Mouse (Mus musculus) inflammation-experienced regulatory T-cells, adult 6 months (primary cell): ENCODE measurements around the gene St6galnac5. TPM values are rescaled to one million over a fixed set of nuclear protein-coding genes. Genes with fewer than 3 reads are reported as not detected.

Source experiments
- ATAC-seq: one replicate; pipeline ENCODE4 v1.8.0; 2017
- polyA plus RNA-seq, 3 experiments: library from polyadenylated mRNA; unstranded; fragments of 100-300 nt; shearing (Covaris generic); gene quantifications; one replicate each; pipeline ENCODE4 v1.2.1; 2017

Gene St6galnac5
- polyA plus RNA-seq: under 1 TPM in 1 of 3 experiments, not detected in 2; 0.08 TPM

DNA sequence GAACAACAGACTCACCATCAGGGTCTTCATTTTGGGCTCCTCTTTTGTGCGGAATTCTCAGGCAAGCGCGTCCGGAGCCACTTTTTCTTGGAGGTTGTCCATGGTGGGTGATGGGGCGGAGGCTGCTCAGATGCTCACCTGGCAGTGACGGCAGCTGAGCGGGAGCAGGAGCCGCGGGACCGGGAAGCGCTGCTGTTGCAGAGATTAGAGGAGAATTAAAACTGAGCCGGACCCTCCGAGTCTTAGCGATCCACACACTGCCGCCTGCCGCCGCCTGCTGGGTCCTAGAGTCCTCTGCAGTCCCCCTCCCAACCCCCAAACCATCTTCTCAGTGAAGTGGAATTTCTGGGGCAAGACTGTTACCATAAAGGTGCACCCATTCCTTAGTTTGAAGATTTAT, at the start of gene St6galnac5:
TSS of gene St6galnac5 (minus strand) at position 259 of the 400 bp plus-strand sequence.
- ATAC-seq: peak; percentile 38

DNA sequence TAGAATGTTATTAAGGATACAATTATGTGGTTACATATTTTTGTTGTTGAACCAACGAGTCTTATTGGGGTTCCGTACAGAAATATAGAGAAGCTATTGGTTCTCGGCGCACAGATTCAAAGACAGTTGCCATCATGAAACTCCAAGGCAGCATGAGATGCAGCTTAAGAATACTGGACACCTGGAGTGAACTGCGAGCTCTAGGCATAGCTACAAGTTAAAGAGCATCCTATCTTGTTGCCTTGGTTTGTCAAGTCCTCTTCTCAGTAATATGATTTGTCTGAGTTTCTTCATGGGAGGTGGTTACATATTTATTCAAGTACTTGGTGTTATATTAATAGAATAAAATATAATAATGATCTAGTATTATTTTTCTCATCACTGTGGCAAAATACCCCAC, 48.7 kb upstream of the St6galnac5 start:
- no peak for ATAC-seq

DNA sequence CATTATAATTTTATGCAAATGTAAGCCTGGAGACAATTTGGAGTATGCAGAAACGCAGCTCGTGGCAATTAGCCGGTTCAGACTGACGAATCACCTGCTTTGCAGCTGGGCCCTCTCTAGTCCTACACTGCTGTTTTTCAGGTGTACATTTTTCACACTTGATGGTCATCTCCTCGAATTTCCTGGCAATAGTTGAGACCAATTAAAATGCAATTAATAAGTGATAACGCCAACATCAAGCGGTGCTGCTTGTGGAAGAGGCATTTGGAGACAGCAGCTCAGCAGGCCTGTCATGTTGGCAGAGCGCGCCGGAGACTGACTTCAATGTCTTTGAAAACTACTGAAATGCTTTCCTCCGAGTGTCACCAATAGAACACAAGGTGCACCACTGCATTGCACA, 42.0 kb upstream of the St6galnac5 start:
- no peak for ATAC-seq

DNA sequence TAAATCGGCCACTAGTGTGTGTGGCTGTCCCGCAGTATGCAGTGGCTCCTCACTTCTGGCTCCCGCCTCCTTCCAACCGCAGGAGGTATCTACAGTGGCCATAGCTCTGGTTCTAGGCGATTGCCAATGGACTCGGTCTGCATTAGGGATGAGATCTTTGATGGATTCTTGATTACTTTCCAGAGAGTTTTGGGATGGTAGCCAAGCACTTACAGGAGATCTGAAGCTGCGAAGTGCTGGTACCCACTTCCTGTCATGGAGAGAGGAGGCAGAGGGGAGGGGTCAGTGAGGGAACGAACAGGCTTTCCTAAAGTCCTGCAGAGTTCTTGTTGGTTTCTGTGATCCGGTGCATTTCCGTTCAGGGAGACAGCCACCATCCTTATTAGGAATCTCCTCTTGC, 36.0 kb upstream of the St6galnac5 start:
- no peak for ATAC-seq

DNA sequence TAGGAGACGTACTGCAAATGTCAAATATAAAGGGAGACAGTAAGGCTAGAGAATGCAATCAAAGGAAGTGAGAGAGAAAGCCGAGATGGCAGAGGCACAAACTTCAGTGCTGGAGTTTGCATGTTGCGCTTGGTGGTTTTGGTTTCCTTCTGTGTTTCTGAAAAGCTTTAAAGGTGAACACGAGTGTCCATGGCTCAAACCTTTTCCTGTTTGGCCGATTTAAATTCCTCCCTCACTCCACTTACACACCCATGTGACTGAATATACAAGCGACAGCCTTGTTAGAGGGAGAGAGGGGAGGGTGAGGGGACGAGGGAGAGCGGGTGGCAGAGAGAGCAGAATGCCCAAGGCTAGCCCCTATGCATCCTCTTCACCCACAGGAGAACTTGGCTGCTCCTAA, 34.3 kb upstream of the St6galnac5 start:
- ATAC-seq: no peak

DNA sequence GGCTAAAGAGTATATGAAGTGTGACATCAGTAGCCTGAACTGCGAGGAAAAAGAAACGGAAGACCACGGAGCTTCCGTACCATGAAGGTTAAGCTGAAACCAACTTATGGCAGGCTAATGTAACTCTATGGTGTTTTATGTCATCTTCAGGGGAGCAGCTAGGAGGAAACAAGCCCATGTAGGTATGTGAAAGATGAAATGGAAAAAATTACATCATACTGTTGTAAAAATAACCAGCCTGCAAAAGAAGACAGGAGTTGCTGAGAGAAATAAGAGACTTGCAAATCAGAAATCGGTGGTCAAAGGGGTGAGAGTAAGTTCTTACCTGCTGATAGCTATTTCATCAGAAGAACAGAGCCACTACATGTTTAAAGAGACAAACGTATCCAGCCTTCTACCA, 24.8 kb upstream of the St6galnac5 start:
- ATAC-seq: no peak

DNA sequence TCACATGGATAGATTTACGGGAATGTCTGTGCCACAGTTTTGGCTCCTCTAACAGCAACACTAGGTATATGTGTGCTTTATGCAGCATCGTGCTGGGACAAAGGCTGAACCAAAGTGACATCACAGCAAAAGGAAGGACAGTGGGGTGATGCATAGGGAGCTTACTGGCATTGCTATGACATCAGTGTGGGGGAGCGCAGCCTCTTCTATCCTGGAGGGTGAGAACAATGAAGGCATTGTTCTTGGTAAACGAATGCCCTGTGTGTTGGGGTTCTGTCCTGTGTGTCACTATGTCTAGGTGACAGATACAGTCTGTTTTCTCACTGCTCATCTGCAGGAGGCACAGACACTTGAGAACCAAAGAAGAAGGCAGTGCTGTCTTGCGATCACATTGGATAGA, 16.9 kb upstream of the St6galnac5 start:
- no peak for ATAC-seq

DNA sequence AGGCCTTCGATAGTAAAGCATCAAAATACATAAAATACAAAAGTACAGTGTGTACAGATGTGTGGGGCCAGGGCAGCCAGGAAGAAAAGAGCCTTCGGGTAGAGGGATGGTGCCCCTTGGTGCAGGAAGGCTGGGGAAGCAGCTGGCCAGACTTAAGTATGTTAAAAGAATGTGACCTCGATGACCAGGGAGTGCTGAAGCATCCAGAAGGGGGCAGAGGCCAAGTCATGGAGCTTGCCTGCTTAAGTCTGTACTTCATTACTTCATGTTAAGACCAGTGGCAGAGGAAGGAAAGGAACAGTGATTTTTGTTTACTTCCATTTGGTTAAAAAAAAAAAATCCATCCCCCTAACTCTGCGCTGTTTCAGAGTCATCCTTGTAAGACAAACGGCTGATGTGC, 16.1 kb upstream of the St6galnac5 start:
- ATAC-seq: no peak

DNA sequence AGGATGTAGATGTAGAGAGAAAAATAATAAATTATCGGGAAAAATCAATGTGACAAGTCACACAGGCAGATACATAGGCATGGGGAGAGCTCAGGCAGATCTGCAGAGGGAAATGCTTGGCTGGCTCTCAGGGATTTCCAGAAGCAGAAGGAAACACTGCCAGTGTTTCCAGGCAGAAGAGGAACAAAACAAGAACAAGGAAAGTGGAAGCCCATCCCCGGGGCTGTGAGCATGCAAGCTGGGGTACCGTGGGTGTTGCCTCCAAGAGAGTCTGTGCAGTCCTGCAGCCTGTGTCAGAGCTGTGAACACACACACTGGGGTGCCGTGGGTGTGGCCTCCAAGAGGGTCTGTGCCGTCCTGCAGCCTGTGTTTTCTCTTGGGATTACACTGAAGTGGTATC, 11.6 kb upstream of the St6galnac5 start:
- no peak for ATAC-seq

DNA sequence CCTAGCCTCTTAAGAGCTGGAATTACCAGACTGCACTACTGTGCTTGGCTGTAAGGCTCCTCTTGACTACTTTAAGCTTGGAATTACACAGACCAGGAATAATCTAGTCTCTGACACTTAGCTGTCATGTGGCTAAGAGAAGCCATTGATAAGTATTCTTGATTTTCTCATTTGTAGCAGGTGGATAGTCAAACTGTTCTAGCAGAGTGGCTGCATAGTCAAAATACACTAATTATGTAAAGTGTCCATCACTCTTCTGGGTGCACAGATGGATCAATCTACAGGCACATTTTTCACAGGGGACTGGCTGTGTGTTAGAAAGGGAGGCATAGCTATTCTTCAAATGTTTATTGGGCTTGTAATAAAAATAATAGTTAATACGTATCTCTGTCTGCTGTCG, 8.7 kb upstream of the St6galnac5 start:
- ATAC-seq: no peak

DNA sequence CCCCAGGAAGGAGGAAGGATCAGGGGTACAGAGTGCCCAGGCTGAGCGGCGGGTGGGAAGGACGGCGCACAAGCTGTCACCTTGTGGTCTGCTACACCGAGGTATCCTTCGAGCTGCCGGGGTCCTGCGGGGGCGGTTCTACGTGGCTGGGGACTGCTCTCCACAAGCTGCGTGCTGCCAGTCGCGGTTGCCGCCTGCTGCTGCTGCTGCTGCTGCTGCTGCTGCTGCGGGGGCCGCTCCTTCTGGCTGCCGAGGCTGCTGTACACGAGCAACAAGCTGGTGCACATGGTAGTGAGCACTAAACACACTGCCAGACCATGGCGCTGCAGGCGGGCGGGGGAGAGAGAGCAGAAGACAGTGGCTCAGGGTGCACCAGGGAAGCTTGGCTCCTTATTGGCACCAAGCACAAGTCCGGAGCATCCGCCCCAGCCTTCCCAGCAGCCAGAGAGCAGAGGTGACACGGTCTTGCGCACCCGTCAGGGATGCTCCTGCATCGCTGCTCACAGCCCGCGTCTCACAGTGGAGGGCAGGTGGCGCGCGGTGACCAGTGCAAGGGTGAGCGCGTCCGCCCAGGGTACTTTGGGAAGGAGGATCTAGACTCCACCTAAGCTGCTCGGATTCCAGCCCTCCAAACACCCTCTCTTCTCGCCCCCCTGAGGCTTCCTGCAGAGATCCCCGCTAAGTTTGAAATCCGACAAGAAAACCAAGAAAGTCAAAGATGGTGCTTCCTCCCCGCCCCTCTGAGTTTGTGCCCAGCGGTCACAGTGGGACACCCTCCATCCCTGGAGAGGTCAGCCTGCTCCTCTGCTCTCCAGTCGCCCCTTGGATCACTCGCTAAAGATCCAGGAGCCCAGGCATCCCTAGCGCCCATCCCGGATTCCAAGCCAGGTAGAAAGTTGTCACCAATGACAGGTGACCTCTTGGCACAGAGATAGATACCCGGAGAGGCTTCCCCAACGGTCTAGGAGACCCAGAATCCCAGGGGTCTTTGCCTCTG, 770 bp downstream of the St6galnac5 start:
- peak; percentile 21 for ATAC-seq

DNA sequence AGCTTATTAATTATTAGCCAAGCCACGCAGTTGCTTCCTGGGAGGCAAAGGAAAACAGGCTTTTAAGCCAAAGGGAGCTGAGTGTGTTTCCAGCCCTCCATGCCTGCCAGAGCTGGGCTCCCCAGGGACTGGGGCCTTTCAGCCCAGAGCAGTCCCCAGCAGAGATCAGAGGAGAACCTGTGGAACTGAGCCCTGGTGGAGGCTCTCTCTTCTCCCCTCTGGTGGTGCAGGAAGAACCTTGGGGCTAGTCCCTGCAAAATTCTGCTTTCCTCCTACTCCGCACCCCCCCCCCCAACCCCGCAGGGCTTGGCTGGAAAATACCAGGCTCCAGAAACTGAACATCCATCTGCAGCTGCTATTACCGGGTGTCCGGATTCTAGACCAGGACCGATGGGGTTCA, 1.6 kb downstream of the St6galnac5 start:
- ATAC-seq: no peak

DNA sequence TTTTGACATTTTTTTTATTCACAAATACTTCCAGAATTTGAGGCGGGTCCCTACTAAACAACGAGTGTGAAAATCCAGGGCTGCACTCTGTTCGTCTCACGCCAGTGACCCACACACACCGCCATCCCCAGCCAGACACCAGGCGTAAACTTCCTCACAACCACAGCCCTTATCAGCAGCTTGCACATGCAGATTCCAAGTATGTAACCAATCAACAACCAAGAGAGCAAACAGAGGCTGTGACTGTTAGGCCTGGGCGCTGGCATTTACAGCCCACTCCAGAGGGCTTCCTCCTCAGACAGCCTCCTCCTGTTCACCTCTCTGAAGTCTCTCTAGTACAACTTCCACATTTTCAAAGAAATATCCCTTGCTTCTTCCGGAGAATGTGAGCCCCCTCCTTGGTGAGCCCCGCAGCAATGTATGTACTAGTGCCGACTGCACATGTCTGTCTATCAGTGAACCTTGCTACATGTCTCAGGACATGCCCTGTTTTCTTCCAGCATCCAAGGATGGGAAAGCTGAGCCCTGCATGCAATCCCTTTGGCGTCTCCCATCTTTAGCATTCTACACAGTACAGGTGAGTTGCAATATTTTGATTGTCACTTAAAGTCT, 2.5 kb downstream of the St6galnac5 start:
- ATAC-seq: no peak

DNA sequence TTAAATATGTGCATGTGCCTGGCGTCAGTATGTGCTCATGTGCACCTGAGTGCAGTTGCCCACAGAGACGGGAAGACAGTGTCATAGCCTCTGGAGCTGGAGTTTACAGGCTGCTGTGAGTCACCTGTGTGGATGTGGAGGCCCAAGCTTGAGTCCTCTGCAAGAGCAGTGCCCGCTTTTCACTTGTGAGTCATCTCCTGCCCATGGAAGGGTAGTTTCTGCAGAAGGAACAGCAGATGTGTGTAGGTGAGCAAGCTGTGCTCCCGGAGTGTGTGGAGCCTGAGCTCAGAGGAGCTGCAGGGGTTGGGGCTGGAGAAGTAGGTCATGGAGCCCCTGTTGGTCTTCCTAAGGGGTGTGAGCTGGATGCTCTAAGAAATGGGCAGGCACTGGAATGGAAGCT, 10.7 kb downstream of the St6galnac5 start:
- no peak for ATAC-seq

DNA sequence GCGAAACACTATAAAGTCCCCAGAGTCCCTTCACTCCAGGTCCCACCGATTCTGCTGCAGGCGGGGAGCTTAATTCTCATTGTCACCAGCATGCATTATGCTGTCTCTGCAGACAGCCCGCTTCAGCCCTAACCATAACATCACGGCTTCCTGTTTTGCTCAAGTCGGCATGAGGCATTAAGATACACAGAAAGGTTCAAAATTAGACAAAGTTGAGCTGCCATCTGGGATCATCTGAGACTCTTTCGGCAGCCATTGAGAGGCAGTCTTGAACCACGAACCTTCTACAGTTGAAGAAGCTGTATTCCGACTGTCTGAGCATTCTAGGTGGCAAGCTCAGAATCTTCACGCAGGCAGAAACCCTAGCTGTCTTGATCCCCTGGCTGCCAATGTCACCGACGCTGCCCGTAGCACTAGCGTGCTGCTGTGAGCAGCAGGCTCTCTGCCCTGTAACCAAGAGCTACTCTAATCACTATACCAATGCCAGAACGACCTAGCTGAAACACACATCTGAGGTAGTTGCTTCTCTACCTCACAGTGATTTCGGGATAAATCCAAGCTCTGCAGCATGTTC, 12.2 kb downstream of the St6galnac5 start:
- peak; percentile 91 for ATAC-seq

DNA sequence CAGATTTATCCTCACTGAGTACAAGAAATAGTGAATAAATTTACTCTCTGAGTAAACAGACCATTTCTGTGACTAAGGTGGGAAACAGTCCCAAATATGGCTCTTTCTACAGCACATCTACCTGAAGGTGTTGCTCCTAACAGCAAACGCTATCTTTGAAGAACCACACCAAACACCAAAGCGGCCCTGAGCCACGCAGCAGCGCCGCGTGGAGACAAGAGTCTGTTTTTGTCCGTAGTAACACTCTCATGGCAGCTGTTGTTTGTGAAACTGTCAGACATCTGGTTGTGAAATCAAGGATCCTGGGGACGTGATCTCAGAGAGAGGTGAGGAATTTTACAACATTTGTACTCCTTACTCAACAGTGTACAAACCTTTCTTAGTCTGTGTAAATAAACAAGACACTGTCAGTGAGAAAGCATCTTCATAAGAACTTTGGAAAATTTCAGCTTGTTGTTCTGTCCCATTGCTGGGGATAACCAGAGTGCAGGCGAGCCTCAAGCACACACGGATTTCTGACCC, 20.1 kb downstream of the St6galnac5 start:
- ATAC-seq: no peak

DNA sequence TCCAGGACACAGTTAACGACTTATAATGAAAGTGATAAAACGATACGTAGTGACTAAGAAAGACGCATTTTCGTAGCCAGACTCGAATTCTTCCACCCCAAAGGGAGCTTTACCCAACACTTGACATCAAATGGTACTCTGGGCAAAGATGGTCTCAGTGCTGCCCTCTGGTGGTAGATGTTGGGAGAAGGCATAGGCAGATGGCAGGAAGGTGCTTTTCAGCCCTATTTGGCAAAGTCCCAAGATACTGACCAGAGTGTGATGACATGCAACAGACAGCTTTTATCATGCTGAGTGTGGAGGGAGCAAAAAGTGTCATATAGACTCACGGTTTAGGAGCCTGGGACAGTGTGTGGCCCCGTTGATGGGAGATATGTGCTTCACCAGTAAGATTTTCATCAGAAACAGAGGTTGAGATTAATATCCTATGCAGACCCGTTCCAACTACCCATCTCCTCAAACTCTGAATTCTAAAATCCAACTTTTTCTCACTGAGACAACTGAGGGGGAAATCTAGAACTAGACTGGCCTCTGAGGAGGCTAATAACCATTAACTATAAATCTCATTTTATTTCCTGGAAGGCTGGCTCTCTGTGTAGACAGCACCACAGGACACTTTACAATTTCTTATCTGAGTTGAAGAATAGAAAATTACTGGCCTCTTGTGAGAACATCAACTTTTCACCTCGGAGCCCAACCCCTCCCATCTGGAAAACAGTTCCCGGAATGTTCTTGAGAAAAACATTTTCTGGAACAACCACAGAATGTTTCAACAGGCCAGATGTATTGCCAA, 23.5 kb downstream of the St6galnac5 start:
- ATAC-seq: peak; percentile 77

DNA sequence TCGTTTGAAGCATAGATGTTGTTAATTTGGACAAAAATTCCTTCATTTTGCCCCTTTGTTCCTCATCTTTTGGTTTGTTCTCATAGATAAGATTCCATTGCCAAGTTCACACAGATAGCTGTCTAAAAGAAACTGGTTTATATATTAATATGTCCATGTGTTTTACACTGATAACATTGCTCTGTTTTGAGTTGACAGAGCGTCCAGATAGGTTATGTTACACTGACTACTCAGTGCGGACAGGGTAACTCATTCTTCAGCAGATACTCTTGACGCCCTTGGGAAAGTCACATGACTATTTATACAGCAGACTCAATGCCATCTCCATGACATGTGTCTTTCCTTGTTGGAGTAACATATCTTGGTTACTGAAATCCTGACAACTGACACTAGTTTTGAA, 25.3 kb downstream of the St6galnac5 start:
- no peak for ATAC-seq

DNA sequence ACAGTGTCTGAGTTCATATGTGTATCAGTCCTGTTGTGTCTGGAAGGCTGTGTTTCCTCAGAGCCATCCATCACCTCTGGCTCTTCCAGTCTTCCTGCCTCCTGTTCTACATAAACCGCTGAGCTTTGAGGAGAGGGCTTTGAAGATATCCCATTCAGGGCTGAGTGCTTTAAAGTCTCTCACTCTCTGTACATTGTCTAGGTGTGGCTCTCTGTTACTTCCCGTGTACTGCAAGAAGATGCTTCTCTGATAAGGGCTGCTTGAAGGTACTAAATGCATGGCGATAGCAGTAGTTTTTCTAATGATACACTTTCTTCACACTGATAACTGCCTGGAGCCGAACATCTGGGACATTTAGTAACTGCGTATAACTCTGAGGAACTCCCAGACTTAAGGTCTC, 26.0 kb downstream of the St6galnac5 start:
- peak; percentile 44 for ATAC-seq

DNA sequence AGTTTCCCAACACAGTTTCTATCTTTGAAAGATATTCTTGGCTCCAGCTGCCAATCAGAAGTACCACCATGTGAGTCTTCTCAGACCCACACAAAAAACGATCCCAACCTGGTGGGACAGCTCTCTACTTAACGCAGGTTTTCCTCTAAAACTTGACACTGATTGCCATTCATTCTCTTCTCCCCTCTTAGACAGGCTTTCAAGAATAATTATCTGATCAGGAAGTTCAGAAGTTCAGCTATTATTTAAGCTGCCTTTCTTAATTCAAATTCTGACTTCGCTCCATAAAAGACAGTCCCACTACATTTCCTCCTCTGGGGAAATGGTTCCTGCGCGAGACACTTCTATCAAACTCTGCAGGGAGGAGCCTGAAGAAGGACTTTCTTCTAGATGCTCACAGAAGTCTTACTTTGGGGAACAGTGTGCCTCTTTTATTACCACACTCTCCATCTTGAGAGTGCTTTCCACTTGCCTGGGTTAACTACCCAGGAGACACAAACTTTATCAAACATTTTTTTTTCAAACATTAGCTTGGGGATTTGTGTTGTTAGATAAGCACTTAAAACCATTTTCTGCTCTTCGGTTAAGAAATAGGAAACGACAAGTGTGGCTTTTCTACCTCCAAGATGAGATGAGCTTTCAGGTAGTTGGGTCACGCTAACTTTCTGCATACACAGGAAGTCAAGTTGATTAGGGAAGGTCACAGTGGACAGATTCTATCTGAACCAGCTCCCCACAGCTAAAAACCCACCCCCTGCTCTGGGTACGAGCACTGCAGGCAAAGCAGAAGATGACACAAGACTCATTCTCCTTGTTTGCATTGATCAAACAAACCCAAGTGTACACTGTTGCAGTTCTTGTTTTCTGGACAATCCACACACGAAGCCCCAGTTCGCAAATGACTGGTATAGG, 30.2 kb downstream of the St6galnac5 start:
- peak; percentile 45 for ATAC-seq

DNA sequence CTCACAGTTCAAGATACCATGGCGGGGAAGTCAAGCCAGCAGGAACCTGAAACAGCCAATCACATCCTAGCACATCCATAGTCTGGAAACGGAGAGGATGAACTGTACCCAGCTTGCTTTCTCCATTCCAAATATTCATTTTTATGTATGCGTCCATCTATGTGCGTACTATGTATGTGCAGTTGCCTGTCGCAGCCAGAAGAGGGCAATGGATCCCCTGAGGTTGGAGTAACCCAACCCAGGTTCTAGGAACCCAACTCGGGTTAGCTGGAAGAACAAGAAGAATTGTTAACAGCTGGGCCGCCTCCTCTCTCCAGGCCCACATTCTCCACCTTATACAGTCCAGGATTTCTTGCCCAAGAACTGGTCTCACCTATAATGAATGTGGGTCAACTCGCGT, 31.1 kb downstream of the St6galnac5 start:
- no peak for ATAC-seq
